Mouse (Mus musculus) CH12.LX (cell line): Measurements from ENCODE around the gene Creb1.

Source experiments
- CTCF ChIP-seq, 2 experiments: IDR thresholded peaks in 1 of 2; conservative IDR thresholded peaks in 1 of 2; 2 replicates each; pipeline ENCODE4 v1.5.1; 2011 to 2012; ENCODE audit warnings: low read depth in 2 of 2, low read length in 2 of 2, improper control_type of control experiment in 1 of 2, inconsistent platforms in 1 of 2, mild to moderate bottlenecking in 1 of 2, moderate library complexity in 1 of 2
- MAX ChIP-seq: IDR thresholded peaks from 2 replicates; pipeline ENCODE4 v1.6.1; 2011; ENCODE audit warnings: low read length, improper control_type of control experiment
- NRF1 ChIP-seq: IDR thresholded peaks from 2 replicates; pipeline ENCODE4 v1.6.1; 2014; ENCODE audit warnings: low read depth, mild to moderate bottlenecking, inconsistent platforms, low read length, improper control_type of control experiment, moderate library complexity

- TF ChIP-seq CTCF (conservative IDR thresholded peaks at IDR 0.05 in 1 of 2, IDR thresholded peaks at IDR 0.05 in 1 of 2; ENCODE audit: low read depth in 2 of 2, low read length in 2 of 2) (no peak), NRF1 (no peak), MAX (no peak)
Measured at GRCm38 (mm10) chr1:64529781-64530315, 2.6 kb upstream of the Creb1 start.
